Mouse (Mus musculus) erythroid progenitor cell, adult 5-6 weeks (primary cell): ENCODE data around the gene Klf1. TPM values are rescaled to one million over a fixed set of nuclear protein-coding genes. Genes with fewer than 3 reads are reported as not detected.
A peak's percentile ranks its signal among the peaks of the same experiment; 100 is the strongest.

ENCODE experiments used
- ATAC-seq: replicated peaks from 2 replicates; pipeline ENCODE4 v1.8.0; 2016; ENCODE audit warnings: moderate number of reproducible peaks, mild to moderate bottlenecking, moderate TSS enrichment, inconsistent platforms; ENCODE audit not compliant: poor library complexity, low FRiP score, severe bottlenecking
- total RNA-seq, 2 experiments: library from RNA; stranded (forward) in 1 of 2; stranded (reverse) in 1 of 2; fragments of 150-400 nt in 1 of 2; fragments of 186-747, 209-891 nt in 1 of 2; gene quantifications; 2 replicates each; pipeline versions ENCODE4 v1.2.3 to v1.2.4; 2015 to 2017; ENCODE audit warnings: low replicate concordance in 2 of 2

Gene Klf1
- 262 and 325 TPM in 2 replicates for total RNA-seq (2015; ENCODE audit: low replicate concordance)
- total RNA-seq (2017; ENCODE audit: low replicate concordance): 240 and 399 TPM in 2 replicates

- ATAC-seq: peak; percentile 75
Observed at GRCm38 (mm10) chr8:84901752-84902151, at the start of gene Klf1. TSS of gene Klf1 (plus strand) at chr8:84901928.

GRCm38 (mm10) chr8:84856434-84856833, 45.3 kb upstream of the Klf1 start:
- ATAC-seq: peak; percentile 43

- peak; percentile 98 for ATAC-seq
Observed at GRCm38 (mm10) chr8:84856864-84857441, 44.8 kb upstream of the Klf1 start, which contains the start of gene Farsa. TSS of gene Farsa (plus strand) at chr8:84856989.

GRCm38 (mm10) chr8:84871376-84872308, 30.1 kb upstream of the Klf1 start, which contains the start of gene Syce2:
TSS of gene Syce2 (plus strand) at chr8:84872111.
- ATAC-seq: peak; percentile 80

- peak; percentile 79 for ATAC-seq
Observed at GRCm38 (mm10) chr8:84872309-84872965, 29.3 kb upstream of the Klf1 start.

GRCm38 (mm10) chr8:84873016-84873415, 28.7 kb upstream of the Klf1 start:
- ATAC-seq: no peak

- ATAC-seq: no peak
Observed at GRCm38 (mm10) chr8:84874339-84874738, 27.4 kb upstream of the Klf1 start.

- no peak for ATAC-seq
Observed at GRCm38 (mm10) chr8:84877297-84878035, 24.3 kb upstream of the Klf1 start.

- ATAC-seq: peak; percentile 74
Observed at GRCm38 (mm10) chr8:84878915-84879314, 22.8 kb upstream of the Klf1 start.

GRCm38 (mm10) chr8:84884728-84885127, 17.0 kb upstream of the Klf1 start:
- ATAC-seq: no peak

- ATAC-seq: no peak
Observed at GRCm38 (mm10) chr8:84888280-84888679, 13.4 kb upstream of the Klf1 start.

GRCm38 (mm10) chr8:84889141-84889540, 12.6 kb upstream of the Klf1 start:
- ATAC-seq: no peak

GRCm38 (mm10) chr8:84892993-84893708, 8.6 kb upstream of the Klf1 start:
- peak; percentile 59 for ATAC-seq

- peak; percentile 95 for ATAC-seq
Observed at GRCm38 (mm10) chr8:84893709-84894134, 8.0 kb upstream of the Klf1 start, which contains the start of gene Gcdh. TSS of gene Gcdh (minus strand) at chr8:84893921.

GRCm38 (mm10) chr8:84895963-84896362, 5.8 kb upstream of the Klf1 start:
- ATAC-seq: no peak

GRCm38 (mm10) chr8:84901071-84901470, 657 bp upstream of the Klf1 start:
- peak; percentile 78 for ATAC-seq

- no peak for ATAC-seq
Observed at GRCm38 (mm10) chr8:84902367-84902919, 715 bp downstream of the Klf1 start.

- peak; percentile 64 for ATAC-seq
Observed at GRCm38 (mm10) chr8:84902920-84903661, 1.4 kb downstream of the Klf1 start.
